Mouse (Mus musculus) testis, adult 2 months (tissue): Measurements from ENCODE around the gene Hps4. TPM values are rescaled to one million over a fixed set of nuclear protein-coding genes. Genes with fewer than 3 reads are reported as not detected.

Experiments used
- H3K27ac ChIP-seq: fragments of 200-500 bp; 2 replicates; pipeline ENCODE4 v1.5.1; 2012; ENCODE audit warnings: low read depth, low read length; ENCODE audit not compliant: control insufficient read depth, insufficient read depth
- H3K27me3 ChIP-seq: fragments of 200-500 bp; 2 replicates; pipeline ENCODE4 v1.6.1; 2012; ENCODE audit warnings: mild to moderate bottlenecking, low read length, moderate library complexity; ENCODE audit not compliant: control insufficient read depth, insufficient read depth
- H3K36me3 ChIP-seq: fragments of 200-500 bp; 2 replicates; pipeline ENCODE4 v1.6.1; 2012; ENCODE audit warnings: mild to moderate bottlenecking, low read length; ENCODE audit not compliant: control insufficient read depth, insufficient read depth
- H3K4me1 ChIP-seq: fragments of 200-500 bp; 2 replicates; pipeline ENCODE4 v1.6.1; 2012; ENCODE audit warnings: low read length; ENCODE audit not compliant: control insufficient read depth, insufficient read depth
- H3K4me3 ChIP-seq: fragments of 200-500 bp; 2 replicates; pipeline ENCODE4 v1.5.1; 2012; ENCODE audit warnings: low read depth, mild to moderate bottlenecking, low read length, moderate library complexity, mixed read lengths; ENCODE audit not compliant: control insufficient read depth
- CTCF ChIP-seq: fragments of 200-500 bp; IDR thresholded peaks from 2 replicates; pipeline ENCODE4 v1.5.1; 2012; ENCODE audit warnings: low read depth, mild to moderate bottlenecking, inconsistent platforms, low read length, moderate library complexity; ENCODE audit not compliant: control insufficient read depth, insufficient read depth, insufficient replicate concordance
- POLR2A ChIP-seq: fragments of 200-500 bp; IDR thresholded peaks from 2 replicates; pipeline ENCODE4 v1.6.1; 2012; ENCODE audit warnings: low read depth, mild to moderate bottlenecking, inconsistent platforms, low read length, moderate library complexity; ENCODE audit not compliant: control insufficient read depth
- polyA plus RNA-seq: library from polyadenylated mRNA; depleted of rRNA; stranded (reverse); fragments of >200 nt; gene quantifications from 2 replicates; pipeline ENCODE4 v1.2.3, GENCODE M21; 2012

Hps4 gene
- polyA plus RNA-seq, 1 experiment, result 64.6 TPM

GRCm38 (mm10) chr5:112298226-112298988, 44.5 kb upstream of the Hps4 start:
- no peaks in the 10 kb centered on the region for H3K36me3 ChIP-seq
- no peaks in the 10 kb centered on the region for H3K27me3 ChIP-seq
- H3K4me3 ChIP-seq, result no peak overlapping the region
- H3K4me1 ChIP-seq, result no peaks in the 10 kb centered on the region; the same call in 1 of the 2 replicates
- no peak overlapping the region for H3K27ac ChIP-seq
- TF ChIP-seq POLR2A, result no peak
- TF ChIP-seq CTCF, result no peak

DNA sequence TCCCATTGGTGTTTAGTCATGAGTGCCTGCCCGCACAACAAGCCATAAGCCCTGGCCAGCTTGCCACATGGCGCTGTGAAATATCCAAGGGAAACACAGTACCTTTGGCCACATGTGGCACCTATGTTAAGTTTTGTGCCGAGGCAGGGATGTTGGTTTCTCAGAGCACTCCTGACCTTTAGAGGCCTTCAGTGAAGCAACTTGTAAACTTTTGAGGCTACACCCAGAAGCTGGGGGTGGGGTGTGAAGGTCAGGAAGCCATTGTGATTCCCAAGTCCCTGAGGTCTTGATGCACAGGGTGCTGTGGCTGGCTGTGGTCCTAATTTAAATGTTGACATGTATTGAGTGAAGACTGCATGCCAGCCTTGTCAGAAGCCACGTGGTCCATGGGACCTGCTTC, 43.5 kb upstream of the Hps4 start:
- H3K27me3 ChIP-seq, result no peaks in the 10 kb centered on the region
- H3K4me1 ChIP-seq, result no peaks in the 10 kb centered on the region; the same call in 1 of the 2 replicates
- no peaks in the 10 kb centered on the region for H3K36me3 ChIP-seq
- H3K27ac ChIP-seq, result no peak overlapping the region
- TF ChIP-seq POLR2A, result no peak
- TF ChIP-seq CTCF, result no peak
- no peak overlapping the region for H3K4me3 ChIP-seq

DNA sequence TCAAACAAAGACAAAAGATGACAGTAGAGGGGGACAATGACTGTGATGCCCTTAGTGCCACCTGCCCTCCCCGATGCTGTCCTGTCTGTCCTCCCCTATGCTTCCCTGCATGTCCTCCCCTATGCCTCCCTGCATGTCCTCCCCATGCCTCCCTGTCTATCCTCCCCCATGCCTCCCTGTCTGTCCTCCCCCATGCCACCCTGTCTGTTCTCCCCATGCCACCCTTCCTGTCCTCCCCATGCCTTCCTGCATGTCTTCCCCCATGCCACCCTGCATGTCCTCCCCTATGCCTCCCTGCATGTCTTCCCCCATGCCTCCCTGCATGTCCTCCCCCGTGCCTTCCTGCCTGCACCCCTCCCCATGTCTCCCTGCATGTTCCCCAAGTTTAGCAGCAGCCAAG, 42.8 kb upstream of the Hps4 start:
- Histone ChIP-seq H3K4me1 (no peaks in the 10 kb centered on the region; the same call in 1 of the 2 replicates), H3K27ac (no peak overlapping the region), H3K4me3 (no peak overlapping the region), H3K27me3 (no peaks in the 10 kb centered on the region), H3K36me3 (no peaks in the 10 kb centered on the region)
- no peak for TF ChIP-seq POLR2A
- TF ChIP-seq CTCF, result no peak

- H3K4me3 ChIP-seq, result no peak overlapping the region
- H3K36me3 ChIP-seq, result no peaks in the 10 kb centered on the region
- TF ChIP-seq POLR2A (no peak), CTCF (no peak)
These were observed 42.1 kb upstream of the Hps4 start for GRCm38 (mm10) chr5:112300721-112301308.

DNA sequence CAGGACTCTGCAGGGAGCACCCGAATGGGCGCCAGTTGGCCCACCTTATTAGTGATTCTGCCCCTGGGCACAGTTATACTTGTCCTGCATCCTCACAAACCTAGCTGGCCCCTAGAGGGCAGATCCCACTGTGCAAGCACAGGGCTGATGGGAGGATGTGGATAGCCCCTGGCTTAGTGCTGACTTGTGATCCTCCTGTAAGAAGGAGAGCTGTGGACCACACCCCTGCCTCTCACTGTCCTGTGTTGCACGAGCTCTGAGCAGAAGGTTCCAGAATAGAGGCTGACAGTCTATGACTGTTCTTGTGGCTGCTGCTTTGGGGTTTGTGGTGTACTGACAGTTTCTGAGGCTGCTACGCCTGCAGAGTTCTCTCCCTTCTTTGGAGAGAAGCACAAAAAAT, 41.2 kb upstream of the Hps4 start:
- H3K4me1 ChIP-seq, result no peaks in the 10 kb centered on the region; the same call in 1 of the 2 replicates
- H3K27ac ChIP-seq, result no peak overlapping the region
- TF ChIP-seq POLR2A (no peak), CTCF (no peak)
- H3K36me3 ChIP-seq, result no peaks in the 10 kb centered on the region
- no peak overlapping the region for H3K4me3 ChIP-seq
- H3K27me3 ChIP-seq, result no peaks in the 10 kb centered on the region

More at GRCm38 (mm10) chr5:112300721-112301308, 42.1 kb upstream of the Hps4 start:
- no peaks in the 10 kb centered on the region for H3K27me3 ChIP-seq
- H3K27ac ChIP-seq, result no peak overlapping the region
- no peaks in the 10 kb centered on the region; the same call in 1 of the 2 replicates for H3K4me1 ChIP-seq

DNA sequence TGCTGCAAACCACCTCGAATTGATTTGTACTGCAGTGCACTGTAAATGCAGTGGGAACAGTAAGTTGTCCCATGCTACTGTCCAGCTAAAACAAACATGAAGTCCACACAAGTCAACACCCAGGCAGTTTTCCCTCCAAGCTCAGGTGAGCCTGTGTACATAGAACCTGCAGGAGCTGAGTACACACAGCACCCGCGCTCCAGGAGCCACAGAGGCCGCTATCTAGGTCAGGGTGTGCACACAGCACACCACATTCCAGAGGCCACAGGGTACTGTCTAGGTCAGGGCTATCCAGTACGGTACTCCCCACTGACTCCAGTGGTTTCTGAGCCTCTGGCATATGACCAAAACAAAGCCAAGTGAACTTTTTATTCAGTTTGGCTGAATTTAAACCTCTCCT, 40.6 kb upstream of the Hps4 start:
- TF ChIP-seq CTCF, result no peak
- TF ChIP-seq POLR2A, result no peak
- H3K4me3 ChIP-seq, result no peak overlapping the region
- H3K27ac ChIP-seq, result no peak overlapping the region
- H3K27me3 ChIP-seq, result no peaks in the 10 kb centered on the region
- H3K36me3 ChIP-seq, result no peaks in the 10 kb centered on the region
- H3K4me1 ChIP-seq, result no peaks in the 10 kb centered on the region

DNA sequence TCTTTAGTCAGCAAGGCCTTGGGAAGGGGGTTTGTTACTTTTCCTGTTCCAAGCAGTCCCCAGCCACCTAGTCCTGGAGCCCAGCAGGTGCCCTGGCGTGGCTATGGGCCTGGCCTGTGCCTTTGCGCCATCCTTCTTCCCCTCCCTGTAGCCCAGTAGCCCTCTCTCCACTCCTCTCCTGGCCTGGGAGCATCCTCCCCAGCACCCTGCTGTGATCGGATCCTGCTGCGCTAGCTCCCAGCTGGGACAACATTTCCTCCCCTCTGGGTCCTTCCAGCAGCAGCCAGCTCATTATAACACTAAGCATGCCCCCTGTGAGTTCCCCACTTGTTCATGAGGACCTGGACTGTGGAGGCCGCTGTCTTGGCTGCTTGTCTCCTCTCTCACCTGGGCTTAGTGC, 37.0 kb upstream of the Hps4 start:
- Histone ChIP-seq H3K27me3 (no peaks in the 10 kb centered on the region), H3K27ac (no peak overlapping the region), H3K4me3 (no peak overlapping the region), H3K36me3 (no peaks in the 10 kb centered on the region), H3K4me1 (no peaks in the 10 kb centered on the region)
- TF ChIP-seq CTCF (no peak), POLR2A (no peak)
